Mouse (Mus musculus): ENCODE data around the gene Arid1b. TPM values are rescaled to one million over a fixed set of nuclear protein-coding genes. Genes with fewer than 3 reads are reported as not detected.

Arid1b gene
- polyA plus RNA-seq, 1 experiment from 2014 or later: 7.2 TPM

DNA sequence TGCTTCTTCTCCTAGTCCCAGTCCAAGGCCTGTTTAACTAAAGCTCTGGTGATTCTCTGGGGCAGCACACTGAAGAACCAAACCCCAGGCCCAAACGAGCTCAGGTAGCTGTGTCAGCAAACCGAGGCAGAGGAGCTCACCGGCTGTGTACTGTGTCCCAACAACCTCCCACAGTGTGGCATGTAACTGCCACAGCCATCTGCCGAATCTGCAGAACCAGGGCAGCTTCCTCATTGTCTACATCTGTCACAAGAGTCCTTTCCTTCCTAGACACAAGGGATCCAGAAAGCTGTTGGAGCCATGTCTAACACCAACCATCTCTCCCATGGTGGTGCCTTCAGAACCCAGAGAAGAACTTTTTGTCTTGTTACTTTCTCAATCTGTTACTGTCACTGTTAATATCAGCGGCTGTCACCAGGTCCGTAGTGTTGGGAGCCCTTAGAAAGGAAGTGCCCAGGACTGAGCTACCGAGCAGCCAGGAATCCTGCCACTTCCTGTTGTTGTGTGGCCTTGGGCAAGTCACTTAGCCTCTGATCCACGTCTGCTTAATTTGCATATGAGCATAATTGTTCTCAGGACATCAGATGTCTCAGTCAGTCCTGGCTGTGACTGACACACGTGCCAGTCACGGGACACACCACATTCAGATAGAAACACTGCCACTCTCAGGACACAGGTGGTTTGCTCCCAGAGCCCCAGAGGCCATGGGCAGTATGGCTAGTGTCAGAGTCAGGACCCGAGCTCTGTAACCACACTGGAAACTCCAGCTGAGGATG lies 309.0 kb downstream of the Arid1b start:
- ATAC-seq (peak; percentile 28; the same call in 1 of the 2 replicates), DNase-seq (ENCODE audit: low spot score) (peak; percentile 17)
- no peak overlapping the region for H3K27ac ChIP-seq (ENCODE audit: low read length)
- no peak overlapping the region for H3K9ac ChIP-seq (replicated peaks; ENCODE audit: low read depth)
- H3K4me2 ChIP-seq (replicated peaks; ENCODE audit: low read depth, low read length): no peak overlapping the region
- 73% methylated on average over 11 of the region's 11 CpGs for WGBS
- H3K36me3 ChIP-seq (ENCODE audit: insufficient read depth, low read length): 0 out of 2 replicates have a peak, but pooled peaks cover 4% of the 10 kb centered on the region
- H3K9me3 ChIP-seq (ENCODE audit: low read length): no peaks in the 10 kb centered on the region
- no peaks in the 10 kb centered on the region for H3K4me1 ChIP-seq (ENCODE audit: insufficient read depth, low read depth, low read length)
- TF ChIP-seq CTCF (IDR thresholded peaks at IDR 0.05) (peak; percentile 43), EP300 (IDR thresholded peaks at IDR 0.05) (no peak)
- H3K27me3 ChIP-seq (replicated peaks; ENCODE audit: insufficient read depth, low read length): no peaks in the 10 kb centered on the region
- no peak overlapping the region for H3K4me3 ChIP-seq (ENCODE audit: low read depth, low read length)

DNA sequence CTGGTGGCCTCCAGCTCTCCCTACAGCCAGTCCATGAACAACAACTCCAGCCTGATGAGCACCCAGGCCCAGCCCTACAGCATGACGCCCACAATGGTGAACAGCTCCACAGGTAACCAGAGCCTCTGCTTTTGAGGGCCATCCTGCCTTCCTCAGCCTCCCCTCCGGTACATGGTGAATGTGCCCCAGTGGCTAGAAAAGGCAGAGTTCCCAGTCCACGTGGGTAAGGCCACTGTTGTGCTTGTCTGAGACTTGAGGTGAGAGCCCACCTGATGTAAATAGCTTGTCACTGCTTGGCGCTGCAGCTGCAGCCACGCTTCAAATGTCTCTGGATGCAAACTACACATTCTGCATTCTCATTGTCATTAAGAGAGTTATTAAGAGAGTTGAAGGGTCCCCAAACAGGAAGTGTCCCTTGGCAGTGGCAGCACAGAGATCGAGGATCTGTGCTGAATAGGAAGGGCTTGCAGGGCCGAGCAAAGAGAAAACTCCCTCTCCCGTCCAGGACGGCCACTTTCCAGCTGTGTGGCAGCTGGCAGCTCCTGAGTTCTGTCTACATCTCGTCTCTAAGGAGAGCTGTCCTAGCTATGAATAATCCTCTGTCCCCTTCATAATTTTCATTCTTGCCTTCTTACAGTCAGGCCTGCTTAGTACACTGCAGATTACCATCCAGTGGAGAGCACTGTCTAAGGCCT lies 311.8 kb downstream of the Arid1b start:
- Histone ChIP-seq H3K4me3 (ENCODE audit: low read depth, low read length) (no peak overlapping the region), H3K27ac (ENCODE audit: low read length) (no peak overlapping the region), H3K9me3 (ENCODE audit: low read length) (no peaks in the 10 kb centered on the region), H3K27me3 (replicated peaks; ENCODE audit: insufficient read depth, low read length) (no peaks in the 10 kb centered on the region), H3K4me2 (replicated peaks; ENCODE audit: low read depth, low read length) (no peak overlapping the region), H3K4me1 (ENCODE audit: insufficient read depth, low read depth, low read length) (no peaks in the 10 kb centered on the region), H3K36me3 (ENCODE audit: insufficient read depth, low read length) (0 out of 2 replicates have a peak, but pooled peaks cover 4% of the 10 kb centered on the region), H3K9ac (replicated peaks; ENCODE audit: low read depth) (no peak overlapping the region)
- ATAC-seq: no peak; the same call in 1 of the 2 replicates
- WGBS: 58% methylated on average over 10 of the region's 10 CpGs
- TF ChIP-seq EP300 (IDR thresholded peaks at IDR 0.05) (no peak), CTCF (IDR thresholded peaks at IDR 0.05) (no peak)
- no peak for DNase-seq (ENCODE audit: low spot score)

DNA sequence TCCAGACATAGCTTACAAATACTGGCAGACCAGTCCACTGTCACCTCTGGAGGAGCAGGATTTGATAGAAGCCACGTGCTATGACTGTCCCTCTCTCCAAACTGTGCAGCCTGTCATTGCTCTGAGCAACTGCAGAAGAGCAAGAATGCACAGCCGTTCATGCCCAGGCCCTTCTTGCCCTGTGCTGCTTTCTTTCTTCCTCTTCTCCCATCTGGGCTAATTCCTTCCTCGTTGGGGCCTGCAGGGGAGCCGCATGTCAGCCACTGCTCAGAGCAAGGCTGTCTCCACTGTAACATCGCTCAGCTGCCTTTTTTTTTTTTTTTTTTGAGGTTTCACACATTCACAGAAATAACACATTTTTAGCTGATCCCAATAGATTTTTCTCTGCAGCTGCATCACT lies 315.8 kb downstream of the Arid1b start:
- H3K4me2 ChIP-seq (replicated peaks; ENCODE audit: low read depth, low read length): no peak overlapping the region
- H3K4me1 ChIP-seq (ENCODE audit: insufficient read depth, low read depth, low read length): no peaks in the 10 kb centered on the region
- no peak for ATAC-seq
- no peak overlapping the region for H3K9ac ChIP-seq (replicated peaks; ENCODE audit: low read depth)
- 48% methylated on average over 5 of the region's 5 CpGs for WGBS
- 0 out of 2 replicates have a peak, but pooled peaks cover 4% of the 10 kb centered on the region for H3K36me3 ChIP-seq (ENCODE audit: insufficient read depth, low read length)
- no peaks in the 10 kb centered on the region for H3K27me3 ChIP-seq (replicated peaks; ENCODE audit: insufficient read depth, low read length)
- no peaks in the 10 kb centered on the region for H3K9me3 ChIP-seq (ENCODE audit: low read length)
- no peak for DNase-seq (ENCODE audit: low spot score)
- H3K27ac ChIP-seq (ENCODE audit: low read length): no peak overlapping the region
- H3K4me3 ChIP-seq (ENCODE audit: low read depth, low read length): no peak overlapping the region
- TF ChIP-seq CTCF (IDR thresholded peaks at IDR 0.05): no peak
- TF ChIP-seq EP300 (IDR thresholded peaks at IDR 0.05): no peak

DNA sequence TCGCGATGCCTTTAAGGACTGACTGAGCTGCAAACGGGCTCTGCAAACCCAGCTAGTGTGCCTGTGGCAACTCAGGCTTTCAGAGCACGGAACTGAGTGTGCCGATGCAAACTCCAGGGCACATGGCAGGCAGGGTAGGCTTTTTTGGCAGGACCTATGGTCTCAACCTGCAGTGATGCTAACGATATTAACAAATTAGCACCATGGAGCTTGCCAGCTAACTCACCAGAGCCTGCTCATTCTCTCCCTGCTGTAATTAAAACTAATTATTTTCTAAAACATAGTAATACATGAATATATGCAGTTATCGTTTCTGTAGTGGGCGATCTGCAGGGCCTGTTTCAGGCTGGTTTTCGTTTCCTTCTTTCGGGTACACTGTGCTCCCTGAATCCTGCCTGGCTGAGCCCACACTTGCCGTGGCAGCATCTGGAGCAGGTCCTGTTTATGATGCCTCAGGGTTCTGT lies 316.3 kb downstream of the Arid1b start:
- TF ChIP-seq EP300 (IDR thresholded peaks at IDR 0.05) (no peak), CTCF (IDR thresholded peaks at IDR 0.05) (no peak)
- Histone ChIP-seq H3K36me3 (ENCODE audit: insufficient read depth, low read length) (0 out of 2 replicates have a peak, but pooled peaks cover 4% of the 10 kb centered on the region), H3K9me3 (ENCODE audit: low read length) (no peaks in the 10 kb centered on the region), H3K27me3 (replicated peaks; ENCODE audit: insufficient read depth, low read length) (no peaks in the 10 kb centered on the region), H3K27ac (ENCODE audit: low read length) (no peak overlapping the region), H3K4me3 (ENCODE audit: low read depth, low read length) (no peak overlapping the region), H3K4me2 (replicated peaks; ENCODE audit: low read depth, low read length) (no peak overlapping the region), H3K9ac (replicated peaks; ENCODE audit: low read depth) (no peak overlapping the region), H3K4me1 (ENCODE audit: insufficient read depth, low read depth, low read length) (no peaks in the 10 kb centered on the region)
- DNase-seq (ENCODE audit: low spot score) (no peak), ATAC-seq (no peak)
- 79% methylated on average over 11 of the region's 11 CpGs for WGBS

DNA sequence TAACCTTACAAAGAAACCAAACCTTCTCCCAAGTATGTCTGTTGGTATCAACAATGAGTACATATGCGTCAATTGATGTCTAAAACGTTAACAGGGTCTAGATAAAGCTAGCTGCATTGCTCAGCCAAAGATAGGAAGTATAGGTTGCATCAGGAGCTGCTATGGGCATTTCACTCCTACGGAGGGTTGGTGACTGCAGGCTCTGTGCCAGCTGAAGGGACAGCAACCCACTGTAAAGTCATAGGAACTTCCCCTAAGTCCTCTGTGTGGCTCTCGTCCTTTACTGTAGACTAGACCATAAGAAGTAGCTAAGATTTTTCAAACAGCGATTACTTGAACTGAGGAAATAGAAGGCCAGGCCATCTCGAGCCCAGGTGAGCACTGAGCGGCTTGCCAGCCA lies 316.9 kb downstream of the Arid1b start:
- Histone ChIP-seq H3K36me3 (ENCODE audit: insufficient read depth, low read length) (0 out of 2 replicates have a peak, but pooled peaks cover 4% of the 10 kb centered on the region), H3K4me2 (replicated peaks; ENCODE audit: low read depth, low read length) (no peak overlapping the region), H3K9me3 (ENCODE audit: low read length) (no peaks in the 10 kb centered on the region), H3K4me3 (ENCODE audit: low read depth, low read length) (no peak overlapping the region), H3K9ac (replicated peaks; ENCODE audit: low read depth) (no peak overlapping the region), H3K27me3 (replicated peaks; ENCODE audit: insufficient read depth, low read length) (no peaks in the 10 kb centered on the region), H3K27ac (ENCODE audit: low read length) (no peak overlapping the region), H3K4me1 (ENCODE audit: insufficient read depth, low read depth, low read length) (no peaks in the 10 kb centered on the region)
- WGBS: 84% methylated on average over 7 of the region's 7 CpGs
- ATAC-seq: no peak
- no peak for DNase-seq (ENCODE audit: low spot score)
- TF ChIP-seq CTCF (IDR thresholded peaks at IDR 0.05): no peak
- TF ChIP-seq EP300 (IDR thresholded peaks at IDR 0.05): no peak

DNA sequence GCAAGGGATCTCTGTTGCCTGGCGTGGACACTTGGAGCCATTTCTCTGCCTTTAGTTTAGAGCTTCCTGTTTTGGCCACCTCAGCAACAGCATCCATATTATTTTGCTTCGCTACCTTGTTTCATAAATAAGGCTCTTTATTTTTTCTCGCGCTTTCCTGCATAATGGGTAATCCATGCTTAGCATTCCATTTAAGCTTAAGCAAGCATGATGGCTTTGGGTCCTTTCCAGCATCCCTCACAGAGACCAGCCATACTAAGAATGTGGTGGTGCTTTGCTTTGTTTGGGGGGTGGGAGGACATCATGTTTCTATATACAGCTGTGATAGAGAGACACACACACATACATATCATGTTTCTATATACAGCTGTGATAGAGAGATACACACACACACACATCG lies 318.2 kb downstream of the Arid1b start:
- H3K9ac ChIP-seq (replicated peaks; ENCODE audit: low read depth): no peak overlapping the region
- no peaks in the 10 kb centered on the region for H3K9me3 ChIP-seq (ENCODE audit: low read length)
- H3K4me3 ChIP-seq (ENCODE audit: low read depth, low read length): no peak overlapping the region
- no peak overlapping the region for H3K27ac ChIP-seq (ENCODE audit: low read length)
- H3K4me1 ChIP-seq (ENCODE audit: insufficient read depth, low read depth, low read length): no peaks in the 10 kb centered on the region
- H3K27me3 ChIP-seq (replicated peaks; ENCODE audit: insufficient read depth, low read length): no peaks in the 10 kb centered on the region
- H3K36me3 ChIP-seq (ENCODE audit: insufficient read depth, low read length): no peaks in the 10 kb centered on the region
- TF ChIP-seq CTCF (IDR thresholded peaks at IDR 0.05): no peak
- TF ChIP-seq EP300 (IDR thresholded peaks at IDR 0.05): no peak
- DNase-seq (ENCODE audit: low spot score) (no peak), ATAC-seq (no peak)
- WGBS: 83% methylated on average over 5 of the region's 5 CpGs
- no peak overlapping the region for H3K4me2 ChIP-seq (replicated peaks; ENCODE audit: low read depth, low read length)

Measured in lung, postnatal 0 days (tissue).